Mouse (Mus musculus) CH12.LX (cell line): ENCODE results near the gene Arf4. TPM values are rescaled to one million over a fixed set of nuclear protein-coding genes. Genes with fewer than 3 reads are reported as not detected.

Source experiments
- DNase-seq: peaks from one replicate; pipeline ENCODE4 v3.0.0-alpha.2; 2013; ENCODE audit errors: extremely low read depth
- H3K27ac ChIP-seq: 2 replicates; pipeline ENCODE4 v1.5.1; 2012; ENCODE audit warnings: low read depth, mild to moderate bottlenecking, control low read depth, moderate library complexity; ENCODE audit not compliant: insufficient read depth
- H3K27me3 ChIP-seq: replicated peaks from 2 replicates; pipeline ENCODE3; 2012; ENCODE audit warnings: inconsistent platforms
- H3K36me3 ChIP-seq, 2 experiments: replicated peaks in 1 of 2; 2 replicates each; pipeline versions ENCODE3 to v1.6.1; 2012; ENCODE audit warnings: inconsistent platforms in 1 of 2, low read length in 1 of 2, mild to moderate bottlenecking in 1 of 2, mixed read lengths in 1 of 2, moderate library complexity in 1 of 2; ENCODE audit not compliant: control insufficient read depth in 1 of 2, insufficient read depth in 1 of 2
- H3K4me1 ChIP-seq, 2 experiments: 2 replicates each; pipeline ENCODE4 v1.6.1; 2012; ENCODE audit warnings: inconsistent platforms in 1 of 2, moderate library complexity in 1 of 2; ENCODE audit not compliant: insufficient read depth in 2 of 2, control insufficient read depth in 1 of 2
- H3K4me2 ChIP-seq: 2 replicates; pipeline ENCODE4 v1.6.1; 2012; ENCODE audit warnings: low read depth, mild to moderate bottlenecking, control low read depth; ENCODE audit not compliant: poor library complexity, insufficient read depth, severe bottlenecking
- H3K4me3 ChIP-seq, 3 experiments: fragments of 150-350 bp in 1 of 3; sonication (generic) in 1 of 3; replicated peaks in 1 of 3; 2 replicates each; pipeline versions ENCODE3 to v1.5.1; 2011 to 2012; ENCODE audit warnings: low read depth in 2 of 3, low read length in 2 of 3, mild to moderate bottlenecking in 2 of 3, moderate library complexity in 2 of 3, control low read depth in 1 of 3, improper control_type of control experiment in 1 of 3, inconsistent platforms in 1 of 3, mixed read lengths in 1 of 3; ENCODE audit not compliant: poor library complexity in 1 of 3
- H3K79me2 ChIP-seq: replicated peaks from 2 replicates; pipeline ENCODE4 v1.6.1; 2012; ENCODE audit warnings: mild to moderate bottlenecking, moderate library complexity; ENCODE audit not compliant: control insufficient read depth, poor library complexity, insufficient read depth, severe bottlenecking; ENCODE audit errors: extremely low read depth
- H3K9ac ChIP-seq: 2 replicates; pipeline ENCODE4 v1.6.1; 2012; ENCODE audit warnings: low read depth, mild to moderate bottlenecking, control low read depth, moderate library complexity; ENCODE audit not compliant: insufficient read depth
- H3K9me3 ChIP-seq: replicated peaks from 2 replicates; pipeline ENCODE3; 2012; ENCODE audit warnings: low read length, inconsistent platforms, mixed read lengths
- CHD1 ChIP-seq: IDR thresholded peaks from 2 replicates; pipeline ENCODE4 v1.6.1; 2012; ENCODE audit warnings: low read depth, low read length, improper control_type of control experiment, inconsistent platforms
- CTCF ChIP-seq, 2 experiments: IDR thresholded peaks in 1 of 2; conservative IDR thresholded peaks in 1 of 2; 2 replicates each; pipeline ENCODE4 v1.5.1; 2011 to 2012; ENCODE audit warnings: low read depth in 2 of 2, low read length in 2 of 2, improper control_type of control experiment in 1 of 2, inconsistent platforms in 1 of 2, mild to moderate bottlenecking in 1 of 2, moderate library complexity in 1 of 2
- E2F4 ChIP-seq: IDR thresholded peaks from 2 replicates; pipeline ENCODE4 v1.6.1; 2011; ENCODE audit warnings: low read depth, low read length, improper control_type of control experiment; ENCODE audit not compliant: insufficient replicate concordance
- ELF1 ChIP-seq: IDR thresholded peaks from 2 replicates; pipeline ENCODE4 v1.6.1; 2014; ENCODE audit warnings: low read depth, mild to moderate bottlenecking, inconsistent platforms, low read length, improper control_type of control experiment
- EP300 ChIP-seq: IDR thresholded peaks from 2 replicates; pipeline ENCODE4 v1.6.1; 2011; ENCODE audit warnings: low read length, improper control_type of control experiment
- ETS1 ChIP-seq: conservative IDR thresholded peaks from 2 replicates; pipeline ENCODE4 v1.6.1; 2012; ENCODE audit warnings: low read depth, mild to moderate bottlenecking, inconsistent platforms, low read length, improper control_type of control experiment, moderate library complexity
- HCFC1 ChIP-seq: IDR thresholded peaks from 2 replicates; pipeline ENCODE4 v1.6.1; 2012; ENCODE audit warnings: low read depth, mild to moderate bottlenecking, inconsistent platforms, low read length, improper control_type of control experiment
- IRF4 ChIP-seq: IDR thresholded peaks from 2 replicates; pipeline ENCODE4 v1.6.1; 2014; ENCODE audit warnings: low read depth, mild to moderate bottlenecking, inconsistent platforms, low read length, improper control_type of control experiment
- JUN ChIP-seq: IDR thresholded peaks from 2 replicates; pipeline ENCODE4 v1.6.1; 2011; ENCODE audit warnings: low read depth, mild to moderate bottlenecking, low read length, improper control_type of control experiment, moderate library complexity; ENCODE audit not compliant: insufficient read depth
- JUND ChIP-seq: conservative IDR thresholded peaks from 2 replicates; pipeline ENCODE4 v1.6.1; 2011; ENCODE audit warnings: low read depth, low read length, improper control_type of control experiment
- MAZ ChIP-seq: IDR thresholded peaks from 2 replicates; pipeline ENCODE4 v1.6.1; 2012; ENCODE audit warnings: low read depth, mild to moderate bottlenecking, inconsistent platforms, low read length, improper control_type of control experiment, moderate library complexity
- MEF2A ChIP-seq: IDR thresholded peaks from 2 replicates; pipeline ENCODE4 v1.6.1; 2014; ENCODE audit warnings: low read depth, mild to moderate bottlenecking, inconsistent platforms, low read length, improper control_type of control experiment, borderline replicate concordance
- MXI1 ChIP-seq: IDR thresholded peaks from 2 replicates; pipeline ENCODE4 v1.6.1; 2011; ENCODE audit warnings: mild to moderate bottlenecking, low read depth, low read length, improper control_type of control experiment
- NELFE ChIP-seq: IDR thresholded peaks from 2 replicates; pipeline ENCODE4 v1.6.1; 2011; ENCODE audit warnings: low read depth, low read length, improper control_type of control experiment
- POLR2A ChIP-seq: IDR thresholded peaks from 2 replicates; pipeline ENCODE4 v1.6.1; 2011; ENCODE audit warnings: low read depth, mild to moderate bottlenecking, improper control_type of control experiment, low read length
- POLR2AphosphoS2 ChIP-seq: IDR thresholded peaks from 2 replicates; pipeline ENCODE4 v1.6.1; 2011; ENCODE audit warnings: low read depth, low read length, improper control_type of control experiment
- RAD21 ChIP-seq: IDR thresholded peaks from 2 replicates; pipeline ENCODE4 v1.6.1; 2011; ENCODE audit warnings: low read depth, mild to moderate bottlenecking, low read length, improper control_type of control experiment, moderate library complexity
- RCOR1 ChIP-seq: conservative IDR thresholded peaks from 2 replicates; pipeline ENCODE4 v1.6.1; 2012; ENCODE audit warnings: low read depth, mild to moderate bottlenecking, inconsistent platforms, low read length, improper control_type of control experiment
- SMC3 ChIP-seq: IDR thresholded peaks from 2 replicates; pipeline ENCODE4 v1.6.1; 2011; ENCODE audit warnings: low read depth, low read length, improper control_type of control experiment
- TBP ChIP-seq: conservative IDR thresholded peaks from 2 replicates; pipeline ENCODE4 v1.6.1; 2011; ENCODE audit warnings: low read depth, low read length, improper control_type of control experiment
- TCF12 ChIP-seq: IDR thresholded peaks from 2 replicates; pipeline ENCODE4 v1.6.1; 2014; ENCODE audit warnings: low read depth, mild to moderate bottlenecking, inconsistent platforms, low read length, improper control_type of control experiment
- USF1 ChIP-seq: IDR thresholded peaks from 2 replicates; pipeline ENCODE4 v1.6.1; 2014; ENCODE audit warnings: low read depth, mild to moderate bottlenecking, inconsistent platforms, low read length, improper control_type of control experiment
- USF2 ChIP-seq: conservative IDR thresholded peaks from 2 replicates; pipeline ENCODE4 v1.6.1; 2011; ENCODE audit warnings: low read depth, low read length, improper control_type of control experiment
- ZKSCAN1 ChIP-seq: IDR thresholded peaks from 2 replicates; pipeline ENCODE4 v1.6.1; 2012; ENCODE audit warnings: low read depth, inconsistent platforms, low read length, improper control_type of control experiment, borderline replicate concordance
- ZNF384 ChIP-seq: IDR thresholded peaks from 2 replicates; pipeline ENCODE4 v1.6.1; 2012; ENCODE audit warnings: low read depth, low read length, improper control_type of control experiment, inconsistent platforms
- dilution Hi-C: fragments of 300-500 bp; cut with MboI; formaldehyde crosslinking; loops from 2 replicates; pipeline ENCODE4 v1.14.3; 2020; ENCODE audit warnings: low sequenced_read_pairs; ENCODE audit not compliant: extremely low pct_unique_long_range_greater_than_20kb, extremely low pct_ligation_motif_present
- in situ Hi-C: fragments of 300-500 bp; cut with MboI; formaldehyde crosslinking; loops from 3 replicates; pipeline ENCODE4 v1.14.3; 2019; ENCODE audit warnings: low sequenced_read_pairs, low pct_ligation_motif_present, low pct_unique_long_range_greater_than_20kb, mixed read lengths
- polyA plus RNA-seq: library from polyadenylated mRNA; unstranded; fragments of >175 nt; gene quantifications from 2 replicates; pipeline ENCODE4 v1.2.1, GENCODE M21; 2012; ENCODE audit warnings: low read depth; ENCODE audit not compliant: insufficient read length
- total RNA-seq, 2 experiments: library from RNA; depleted of rRNA; stranded (reverse); fragments of 300-350 nt in 1 of 2; fragments of >200 nt in 1 of 2; gene quantifications; 2 replicates each; pipeline ENCODE4 v1.2.3; 2012 to 2014

Arf4 gene
- total and polyA plus RNA-seq, 3 experiments, result 43.3 to 86.4 (median 66.6) TPM

DNA sequence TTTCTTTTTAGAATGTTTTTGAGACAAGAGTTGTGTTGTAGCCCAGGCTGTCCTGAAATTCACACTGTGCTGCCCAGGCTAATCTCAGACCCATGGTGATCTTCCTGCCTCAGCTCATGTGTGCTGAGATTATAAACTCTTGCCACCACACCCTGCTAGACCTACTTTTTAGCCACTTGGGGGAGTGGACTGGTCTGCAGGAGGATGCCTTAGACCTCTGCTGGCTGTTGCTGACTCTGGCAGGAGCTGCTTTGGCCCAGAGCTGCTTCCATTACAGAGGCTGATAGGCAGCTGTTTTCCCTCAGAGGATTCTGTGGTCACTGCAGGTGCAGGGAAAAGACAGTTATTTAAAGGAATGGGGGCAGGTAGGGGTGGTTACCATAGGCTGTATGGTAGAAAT, 46.5 kb upstream of the Arf4 start:
- Histone ChIP-seq H3K4me1 (peaks cover 0 to 19% of the 10 kb centered on the region in 2 experiments; a peak in 2 of 4 replicates), H3K79me2 (peaks cover 2% of the 10 kb centered on the region; the same call in 1 of the 2 replicates), H3K4me3 (no peak overlapping the region), H3K9ac (no peak overlapping the region), H3K27ac (no peak overlapping the region), H3K27me3 (no peaks in the 10 kb centered on the region), H3K4me2 (no peak overlapping the region), H3K36me3 (peaks cover 3 to 28% of the 10 kb centered on the region in 2 experiments), H3K9me3 (no peaks in the 10 kb centered on the region)
- dilution Hi-C loops (no loop called here), in situ Hi-C loops (no loop called here)
- TF ChIP-seq NELFE (no peak), ZKSCAN1 (no peak), ELF1 (no peak), SMC3 (peak; percentile 37), TBP (no peak), HCFC1 (no peak), CTCF (conservative IDR thresholded peaks at IDR 0.05 in 1 of 2, IDR thresholded peaks at IDR 0.05 in 1 of 2; ENCODE audit: low read depth in 2 of 2, low read length in 2 of 2) (peak in 1 of 2 experiments; percentile 60; a peak in 2 of 4 replicates), ETS1 (no peak), USF2 (no peak), RAD21 (peak; percentile 3; the same call in 1 of the 2 replicates), JUN (no peak)
- peak; percentile 40 for DNase-seq

- in situ Hi-C loops, result no loop called here
- Histone ChIP-seq H3K9ac (no peak overlapping the region), H3K27ac (no peak overlapping the region), H3K4me3 (no peak overlapping the region), H3K9me3 (peaks cover 5% of the 10 kb centered on the region), H3K4me1 (peaks cover 0 to 11% of the 10 kb centered on the region in 2 experiments; a peak in 2 of 4 replicates), H3K36me3 (peaks cover 5 to 33% of the 10 kb centered on the region in 2 experiments), H3K79me2 (no peaks in the 10 kb centered on the region), H3K27me3 (no peaks in the 10 kb centered on the region), H3K4me2 (no peak overlapping the region)
- dilution Hi-C loops, result no loop called here
- no peak for DNase-seq
- TF ChIP-seq CHD1, result no peak
- no peak for TF ChIP-seq NELFE
Measured at GRCm38 (mm10) chr14:26593281-26593895, 44.5 kb upstream of the Arf4 start.

DNA sequence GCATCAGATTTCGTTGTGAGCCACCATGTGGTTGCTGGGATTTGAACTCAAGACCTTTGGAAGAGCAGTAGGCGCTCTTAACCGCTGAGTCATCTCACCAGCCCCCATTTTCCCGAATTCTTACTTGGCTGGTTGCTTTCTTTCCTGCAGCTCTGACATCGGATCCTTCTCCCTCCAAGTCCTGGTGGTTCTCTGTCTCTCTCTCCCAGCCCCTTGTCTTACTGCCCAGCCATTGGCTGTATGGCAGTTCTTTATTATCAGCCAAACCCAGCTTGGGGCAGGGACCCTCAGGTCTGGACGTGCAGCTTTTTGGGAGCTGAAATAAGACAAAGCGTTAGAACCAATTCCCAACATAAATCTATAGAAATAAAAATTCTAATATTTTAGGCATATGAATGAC, 42.7 kb upstream of the Arf4 start:
- no peaks in the 10 kb centered on the region for H3K27me3 ChIP-seq
- H3K4me1 ChIP-seq, result peaks cover 0 to 11% of the 10 kb centered on the region in 2 experiments; a peak in 2 of 4 replicates
- H3K79me2 ChIP-seq, result no peaks in the 10 kb centered on the region
- H3K4me3 ChIP-seq, result no peak overlapping the region
- no peak overlapping the region for H3K27ac ChIP-seq
- dilution Hi-C loops (no loop called here), in situ Hi-C loops (no loop called here)
- H3K9ac ChIP-seq, result no peak overlapping the region
- DNase-seq, result no peak
- H3K36me3 ChIP-seq, result peaks cover 5 to 39% of the 10 kb centered on the region in 2 experiments
- peaks cover 5% of the 10 kb centered on the region for H3K9me3 ChIP-seq
- H3K4me2 ChIP-seq, result no peak overlapping the region
- TF ChIP-seq MEF2A, result no peak
- no peak for TF ChIP-seq ZNF384
- TF ChIP-seq POLR2A, result no peak
- no peak for TF ChIP-seq RAD21
- no peak for TF ChIP-seq MXI1
- TF ChIP-seq POLR2AphosphoS2, result no peak
- TF ChIP-seq ETS1, result no peak
- TF ChIP-seq IRF4, result no peak
- TF ChIP-seq TBP, result no peak
- no peak for TF ChIP-seq USF1
- TF ChIP-seq JUND, result no peak
- no peak for TF ChIP-seq E2F4
- no peak for TF ChIP-seq ZKSCAN1
- TF ChIP-seq CHD1, result no peak
- no peak for TF ChIP-seq TCF12
- no peak for TF ChIP-seq EP300
- no peak for TF ChIP-seq RCOR1
- no peak for TF ChIP-seq MAZ
